Mouse (Mus musculus) ES-Bruce4 (cell line): ENCODE data around the gene Ssx2ip. TPM values are rescaled to one million over a fixed set of nuclear protein-coding genes. Genes with fewer than 3 reads are reported as not detected.
A peak's percentile ranks its signal among the peaks of the same experiment; 100 is the strongest.
"Not testable (repeated sequence)": the region's sequence is repeated elsewhere in the genome, so short reads cannot be mapped to it uniquely, and the experiment has no call there.

Experiments
- H3K27ac ChIP-seq: 2 replicates; pipeline ENCODE4 v1.5.1; 2012; ENCODE audit warnings: low read length, inconsistent platforms; ENCODE audit not compliant: insufficient read depth
- H3K27me3 ChIP-seq: 2 replicates; pipeline ENCODE4 v1.6.1; 2012; ENCODE audit warnings: mild to moderate bottlenecking, low read length, inconsistent platforms; ENCODE audit not compliant: control insufficient read depth, poor library complexity, insufficient read depth, severe bottlenecking
- H3K36me3 ChIP-seq: 2 replicates; pipeline ENCODE4 v1.6.1; 2012; ENCODE audit warnings: inconsistent platforms, mild to moderate bottlenecking, low read length, moderate library complexity; ENCODE audit not compliant: control insufficient read depth, poor library complexity, insufficient read depth, severe bottlenecking
- H3K4me1 ChIP-seq: one replicate; pipeline ENCODE4 v1.8.1; 2011; ENCODE audit warnings: low read length; ENCODE audit not compliant: control insufficient read depth, insufficient read depth
- H3K4me3 ChIP-seq: 2 replicates; pipeline ENCODE4 v1.5.1; 2011; ENCODE audit warnings: low read depth, mild to moderate bottlenecking, low read length
- H3K9ac ChIP-seq: 2 replicates; pipeline ENCODE4 v1.6.1; 2012; ENCODE audit warnings: low read depth, mild to moderate bottlenecking, inconsistent platforms; ENCODE audit not compliant: poor library complexity, severe bottlenecking
- H3K9me3 ChIP-seq: replicated peaks from 2 replicates; pipeline ENCODE4 v1.6.1; 2012; ENCODE audit warnings: mild to moderate bottlenecking, low read length, inconsistent platforms; ENCODE audit not compliant: control insufficient read depth, poor library complexity, insufficient read depth, severe bottlenecking
- CTCF ChIP-seq: IDR thresholded peaks from one replicate; pipeline ENCODE4 v1.8.1; 2011; ENCODE audit warnings: low read depth, low read length
- EP300 ChIP-seq: IDR thresholded peaks from 2 replicates; pipeline ENCODE4 v1.6.1; 2011; ENCODE audit warnings: low read depth, low read length; ENCODE audit not compliant: insufficient read depth
- POLR2A ChIP-seq: IDR thresholded peaks from one replicate; pipeline ENCODE4 v1.8.1; 2011; ENCODE audit warnings: low read length; ENCODE audit not compliant: insufficient read depth
- polyA plus RNA-seq: library from polyadenylated mRNA; stranded (reverse); fragments of >200 nt; gene quantifications from 2 replicates; pipeline ENCODE4 v1.2.4, GENCODE M21; 2011; ENCODE audit warnings: low read depth; ENCODE audit not compliant: missing spikeins, insufficient read depth, insufficient read length

Ssx2ip gene
- polyA plus RNA-seq, 1 experiment: 28.2 TPM

DNA sequence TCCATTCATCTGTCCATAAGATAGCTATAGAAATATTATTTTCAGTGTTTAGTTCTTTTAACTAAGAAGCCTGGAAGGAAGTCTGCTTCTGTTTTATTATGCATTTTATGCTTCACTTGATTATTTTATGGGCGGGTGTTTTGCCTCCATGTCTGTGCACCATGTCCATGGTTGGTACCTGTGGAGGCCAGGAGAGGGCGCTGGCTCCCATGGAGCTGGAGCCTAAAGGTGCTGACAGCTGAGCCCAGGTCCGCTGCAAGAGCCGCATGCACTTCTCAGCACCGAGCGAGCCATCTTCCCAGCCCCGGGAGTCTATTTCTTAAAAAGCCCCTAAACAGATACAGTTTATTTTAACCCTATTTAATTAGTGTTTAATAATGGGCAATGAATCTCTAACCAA lies 19.3 kb downstream of the Ssx2ip start:
- H3K9ac ChIP-seq: no peak overlapping the region
- H3K4me1 ChIP-seq: no peaks in the 10 kb centered on the region
- TF ChIP-seq CTCF: peak; percentile 82
- no peak for TF ChIP-seq EP300
- TF ChIP-seq POLR2A: no peak
- H3K9me3 ChIP-seq: no peaks in the 10 kb centered on the region
- H3K27ac ChIP-seq: no peak overlapping the region
- H3K36me3 ChIP-seq: peaks cover 7% of the 10 kb centered on the region; the same call in 1 of the 2 replicates
- H3K4me3 ChIP-seq: no peak overlapping the region
- no peaks in the 10 kb centered on the region for H3K27me3 ChIP-seq

DNA sequence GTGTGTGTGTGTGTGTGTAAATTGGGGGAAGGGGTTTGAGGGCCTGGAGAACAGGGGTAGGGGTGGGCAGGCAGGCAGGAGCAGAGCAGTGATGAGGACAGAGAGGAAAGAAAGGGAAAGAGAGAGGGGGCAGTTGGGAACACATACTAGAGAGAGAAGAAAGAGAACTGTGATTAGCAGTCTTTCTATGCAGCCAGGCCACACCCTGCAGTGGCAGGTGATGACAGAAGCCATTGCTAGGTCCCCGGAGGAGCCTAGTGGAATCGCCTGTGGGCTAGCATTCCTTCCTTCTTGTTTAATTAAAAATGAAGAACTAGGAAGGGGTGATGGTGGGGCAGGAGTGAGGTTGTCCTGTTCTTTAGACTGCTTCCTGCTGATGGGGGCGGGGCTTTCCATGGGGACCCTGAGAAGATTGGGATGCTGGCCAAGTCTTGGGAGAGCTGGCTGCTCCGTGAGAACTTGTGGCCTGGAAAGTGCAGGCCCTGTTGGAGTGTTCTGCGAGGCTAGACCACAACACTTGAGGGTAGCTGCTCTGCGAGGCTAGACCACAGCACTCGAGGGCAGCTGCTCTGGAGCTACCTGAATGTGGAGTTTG lies 20.0 kb downstream of the Ssx2ip start:
- Histone ChIP-seq H3K9me3 (no peaks in the 10 kb centered on the region), H3K4me3 (no peak overlapping the region), H3K27me3 (no peaks in the 10 kb centered on the region), H3K36me3 (peaks cover 7% of the 10 kb centered on the region; the same call in 1 of the 2 replicates), H3K9ac (no peak overlapping the region), H3K4me1 (no peaks in the 10 kb centered on the region), H3K27ac (no peak overlapping the region)
- TF ChIP-seq EP300 (no peak), POLR2A (no peak), CTCF (no peak)

DNA sequence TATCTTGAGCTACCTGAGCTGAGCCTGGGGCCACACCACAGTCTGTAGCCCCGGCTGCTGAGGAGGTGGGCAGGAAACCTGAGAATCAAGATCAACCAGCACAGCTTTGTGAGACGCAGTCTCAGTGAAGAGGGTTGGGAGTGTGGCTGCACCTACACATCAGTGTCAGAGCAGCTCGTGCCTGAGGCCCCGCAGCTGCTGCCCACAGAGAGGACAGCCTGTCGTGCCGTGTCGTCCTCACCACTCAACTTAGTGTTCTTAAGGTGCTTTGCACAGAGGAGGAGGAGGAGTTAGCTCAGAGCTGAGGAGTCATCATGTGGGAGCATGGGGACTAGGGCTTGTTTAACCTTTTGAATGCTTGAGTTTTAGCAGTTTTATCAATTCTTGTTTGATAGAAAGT lies 21.5 kb downstream of the Ssx2ip start:
- peaks cover 11% of the 10 kb centered on the region for H3K36me3 ChIP-seq
- no peaks in the 10 kb centered on the region for H3K4me1 ChIP-seq
- no peak for TF ChIP-seq POLR2A
- no peak for TF ChIP-seq EP300
- no peak for TF ChIP-seq CTCF
- no peak overlapping the region for H3K9ac ChIP-seq
- no peaks in the 10 kb centered on the region for H3K9me3 ChIP-seq
- H3K4me3 ChIP-seq: no peak overlapping the region
- no peaks in the 10 kb centered on the region for H3K27me3 ChIP-seq
- no peak overlapping the region for H3K27ac ChIP-seq

DNA sequence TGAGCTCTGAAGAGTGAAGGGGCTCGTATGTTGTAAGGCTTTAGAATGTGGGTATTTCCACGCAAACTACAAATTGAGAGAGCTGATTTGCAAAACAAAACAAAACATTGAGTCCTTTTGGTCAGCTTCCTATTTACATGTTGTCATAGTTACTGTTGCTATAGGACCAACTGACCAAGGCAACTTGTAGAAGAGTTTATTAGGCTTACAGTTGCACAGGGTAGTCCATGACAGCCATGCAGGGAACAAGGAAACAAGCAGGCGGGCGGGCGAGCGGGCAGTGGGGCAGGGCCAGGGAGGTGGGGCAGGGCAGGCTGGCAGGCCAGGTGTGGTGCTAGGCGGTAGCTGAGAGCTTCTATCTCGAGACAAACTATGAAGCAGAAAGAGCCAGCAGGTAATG lies 22.0 kb downstream of the Ssx2ip start:
- H3K9ac ChIP-seq: no peak overlapping the region
- no peak overlapping the region for H3K4me3 ChIP-seq
- no peaks in the 10 kb centered on the region for H3K9me3 ChIP-seq
- peaks cover 15% of the 10 kb centered on the region for H3K36me3 ChIP-seq
- no peaks in the 10 kb centered on the region for H3K27me3 ChIP-seq
- TF ChIP-seq POLR2A (no peak), CTCF (no peak), EP300 (no peak)
- H3K4me1 ChIP-seq: no peaks in the 10 kb centered on the region
- no peak overlapping the region for H3K27ac ChIP-seq

DNA sequence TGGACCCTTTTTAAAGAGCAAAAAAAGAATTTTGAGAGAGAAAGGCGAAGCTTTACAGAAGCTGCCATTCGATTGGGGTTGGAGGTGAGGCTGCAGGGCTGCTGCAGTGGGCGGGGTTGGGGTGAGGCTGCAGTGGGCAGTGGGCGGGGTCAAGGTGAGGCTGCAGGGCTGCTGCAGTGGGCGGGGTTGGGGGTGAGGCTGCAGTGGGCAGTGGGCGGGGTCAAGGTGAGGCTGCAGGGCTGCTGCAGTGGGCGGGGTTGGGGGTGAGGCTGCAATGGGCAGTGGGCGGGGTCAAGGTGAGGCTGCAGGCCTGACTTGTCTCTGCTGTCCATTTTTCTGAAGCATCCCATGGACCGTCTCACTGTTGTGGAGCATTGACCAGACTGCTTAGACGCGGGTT lies 28.6 kb downstream of the Ssx2ip start:
- not testable (repeated sequence) for H3K27me3 ChIP-seq, H3K4me3 ChIP-seq
- H3K36me3 ChIP-seq: peaks cover 15% of the 10 kb centered on the region

DNA sequence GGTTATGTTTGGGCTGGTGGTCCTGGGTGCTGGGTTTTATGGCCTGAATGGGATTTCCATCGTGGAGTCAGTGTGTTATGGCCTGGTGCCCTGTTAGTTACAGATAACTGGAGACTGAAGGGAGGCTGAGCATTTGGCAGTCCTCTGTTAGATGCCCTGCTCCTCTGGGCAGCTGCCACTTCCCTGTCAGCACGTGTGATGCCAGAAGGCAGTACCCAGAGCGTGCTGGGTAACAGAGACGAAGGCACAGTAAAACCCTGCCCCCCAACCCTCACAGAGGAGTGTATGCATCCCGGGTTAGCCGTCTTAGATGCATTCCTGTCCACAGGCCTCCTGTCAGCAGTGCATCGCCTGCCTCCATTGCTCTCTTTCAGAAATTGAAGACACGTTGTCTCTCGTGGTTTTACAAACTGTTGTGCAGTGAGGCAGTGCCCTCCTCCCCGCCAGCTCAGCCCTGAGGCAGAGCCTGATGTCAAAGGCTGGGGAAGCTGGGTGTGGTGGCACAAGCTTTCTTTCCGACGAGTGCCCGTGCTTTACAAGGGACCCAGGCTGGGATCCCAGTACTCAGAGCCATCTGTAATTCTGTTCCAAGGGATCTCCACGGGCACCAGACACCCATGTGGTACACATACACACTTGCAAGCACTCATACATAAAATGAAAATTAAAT lies 29.4 kb downstream of the Ssx2ip start:
- H3K4me1 ChIP-seq: no peaks in the 10 kb centered on the region
- TF ChIP-seq EP300: no peak
- no peak for TF ChIP-seq POLR2A
- no peak for TF ChIP-seq CTCF
- H3K27me3 ChIP-seq: no peaks in the 10 kb centered on the region
- H3K4me3 ChIP-seq: no peak overlapping the region
- H3K27ac ChIP-seq: no peak overlapping the region
- peaks cover 11% of the 10 kb centered on the region for H3K36me3 ChIP-seq
- H3K9me3 ChIP-seq: no peaks in the 10 kb centered on the region
- H3K9ac ChIP-seq: no peak overlapping the region

More for the DNA sequence above, 28.6 kb downstream of the Ssx2ip start:
- not testable (repeated sequence) for H3K27ac ChIP-seq, H3K4me1 ChIP-seq, H3K9me3 ChIP-seq, H3K9ac ChIP-seq
